Mouse (Mus musculus) neural tube, embryonic 11.5 days (tissue): ENCODE results near the gene Col27a1. TPM values are rescaled to one million over a fixed set of nuclear protein-coding genes. Genes with fewer than 3 reads are reported as not detected.
A peak's percentile ranks its signal among the peaks of the same experiment; 100 is the strongest.

Experiments used
- ATAC-seq: fragments of 200-750 bp; cut with Nextera tagmentation; 2 replicates; pipeline ENCODE4 v1.8.0; 2017; ENCODE audit warnings: moderate number of reproducible peaks, mild to moderate bottlenecking, moderate TSS enrichment, moderate library complexity; ENCODE audit not compliant: insufficient read depth, low FRiP score, low TSS enrichment
- DNase-seq: peaks from one replicate; pipeline ENCODE4 v3.0.0-alpha.2; 2015; ENCODE audit warnings: low spot score
- H3K27ac ChIP-seq: fragments of 300-500 bp; sonication (generic); 2 replicates; pipeline ENCODE4 v1.5.1; 2014; ENCODE audit warnings: low read depth, mild to moderate bottlenecking, low read length
- H3K27me3 ChIP-seq: fragments of 300-500 bp; sonication (generic); 2 replicates; pipeline ENCODE4 v1.6.1; 2014; ENCODE audit warnings: mild to moderate bottlenecking, low read length, mixed read lengths; ENCODE audit not compliant: control insufficient read depth, insufficient read depth
- H3K36me3 ChIP-seq: fragments of 300-500 bp; sonication (generic); 2 replicates; pipeline ENCODE4 v1.6.1; 2014; ENCODE audit warnings: mild to moderate bottlenecking, low read length, moderate library complexity, mixed read lengths; ENCODE audit not compliant: control insufficient read depth, insufficient read depth
- H3K4me1 ChIP-seq: fragments of 300-500 bp; sonication (generic); 2 replicates; pipeline ENCODE4 v1.6.1; 2014; ENCODE audit warnings: low read length, mixed read lengths; ENCODE audit not compliant: control insufficient read depth, insufficient read depth
- H3K4me2 ChIP-seq: fragments of 300-500 bp; sonication (generic); 2 replicates; pipeline ENCODE4 v1.6.1; 2014; ENCODE audit warnings: low read depth, mild to moderate bottlenecking, moderate library complexity
- H3K4me3 ChIP-seq: fragments of 300-500 bp; sonication (generic); 2 replicates; pipeline ENCODE4 v1.5.1; 2014; ENCODE audit warnings: low read depth, low read length
- H3K9ac ChIP-seq: fragments of 300-500 bp; sonication (generic); 2 replicates; pipeline ENCODE4 v1.6.1; 2014; ENCODE audit warnings: mild to moderate bottlenecking, low read length
- H3K9me3 ChIP-seq: fragments of 300-500 bp; sonication (generic); 2 replicates; pipeline ENCODE4 v1.6.1; 2016; ENCODE audit warnings: low read length; ENCODE audit not compliant: control insufficient read depth
- WGBS: fragments of 180-500 bp; shearing (Covaris S2); extraction: QIAGEN DNeasy Blood & Tissue Kit; methylation state at CpG from one replicate; pipeline ENCODE4 v1.1.7; 2014; 5-methylcytosine and 5-hydroxymethylcytosine counted together
- polyA plus RNA-seq: library from polyadenylated mRNA; unstranded; fragments of >200 nt; fragmentation: Nextera tagmentation; extraction: Ambion mirVana; gene quantifications from 2 replicates; pipeline ENCODE4 v1.2.1, GENCODE M21; 2014

Col27a1 gene
- polyA plus RNA-seq, 1 experiment from 2014 or later, result 3.5 TPM

GRCm38 (mm10) chr4:63291658-63292057 is 77.9 kb downstream of the Col27a1 start:
- Histone ChIP-seq H3K36me3 (no peaks in the 10 kb centered on the region), H3K27ac (no peak overlapping the region), H3K27me3 (no peaks in the 10 kb centered on the region), H3K4me1 (peaks cover 2% of the 10 kb centered on the region; the same call in 1 of the 2 replicates), H3K9me3 (no peaks in the 10 kb centered on the region), H3K4me3 (no peak overlapping the region), H3K9ac (no peak overlapping the region), H3K4me2 (no peak overlapping the region)
- 91% methylated on average over 4 of the region's 4 CpGs for whole genome bisulfite sequencing
- ATAC-seq (no peak), DNase-seq (no peak)

- H3K9me3 ChIP-seq, result no peaks in the 10 kb centered on the region
- H3K27ac ChIP-seq, result no peak overlapping the region
- no peak overlapping the region for H3K4me3 ChIP-seq
- H3K9ac ChIP-seq, result no peak overlapping the region
- no peak overlapping the region for H3K4me2 ChIP-seq
- H3K4me1 ChIP-seq, result no peaks in the 10 kb centered on the region
- ATAC-seq, result no peak
- H3K27me3 ChIP-seq, result no peaks in the 10 kb centered on the region
- H3K36me3 ChIP-seq, result no peaks in the 10 kb centered on the region
- no peak for DNase-seq
- 82% methylated on average over 1 of the region's 1 CpGs for WGBS
These were observed 81.8 kb downstream of the Col27a1 start for GRCm38 (mm10) chr4:63295641-63296040.

- Histone ChIP-seq H3K4me2 (no peak overlapping the region), H3K4me3 (no peak overlapping the region), H3K27me3 (no peaks in the 10 kb centered on the region), H3K4me1 (no peaks in the 10 kb centered on the region), H3K27ac (no peak overlapping the region), H3K9ac (no peak overlapping the region), H3K36me3 (no peaks in the 10 kb centered on the region), H3K9me3 (no peaks in the 10 kb centered on the region)
- ATAC-seq, result no peak
- WGBS, result 75% methylated on average over 3 of the region's 3 CpGs
- no peak for DNase-seq
These were observed 82.5 kb downstream of the Col27a1 start for GRCm38 (mm10) chr4:63296263-63296662.

- DNase-seq, result no peak
- Histone ChIP-seq H3K27me3 (no peaks in the 10 kb centered on the region), H3K27ac (no peak overlapping the region), H3K4me1 (no peaks in the 10 kb centered on the region), H3K4me2 (no peak overlapping the region), H3K36me3 (no peaks in the 10 kb centered on the region), H3K9ac (no peak overlapping the region), H3K9me3 (no peaks in the 10 kb centered on the region), H3K4me3 (no peak overlapping the region)
- WGBS, result 89% methylated on average over 8 of the region's 8 CpGs
- ATAC-seq, result no peak
These were observed 83.1 kb downstream of the Col27a1 start for GRCm38 (mm10) chr4:63296876-63297275.

- no peak overlapping the region for H3K4me3 ChIP-seq
- H3K27ac ChIP-seq, result no peak overlapping the region
- ATAC-seq, result no peak
- WGBS, result 93% methylated on average over 8 of the region's 8 CpGs
- DNase-seq, result no peak
- no peak overlapping the region for H3K9ac ChIP-seq
- H3K36me3 ChIP-seq, result no peaks in the 10 kb centered on the region
- H3K4me2 ChIP-seq, result no peak overlapping the region
- H3K27me3 ChIP-seq, result no peaks in the 10 kb centered on the region
- no peaks in the 10 kb centered on the region for H3K4me1 ChIP-seq
- H3K9me3 ChIP-seq, result no peaks in the 10 kb centered on the region
These were observed 84.4 kb downstream of the Col27a1 start for GRCm38 (mm10) chr4:63298191-63298590.

GRCm38 (mm10) chr4:63302641-63303040 is 88.8 kb downstream of the Col27a1 start:
- Histone ChIP-seq H3K4me1 (no peaks in the 10 kb centered on the region), H3K27ac (no peak overlapping the region), H3K9ac (no peak overlapping the region), H3K27me3 (no peaks in the 10 kb centered on the region), H3K4me2 (no peak overlapping the region), H3K4me3 (no peak overlapping the region), H3K36me3 (no peaks in the 10 kb centered on the region), H3K9me3 (no peaks in the 10 kb centered on the region)
- no peak for DNase-seq
- 77% methylated on average over 4 of the region's 4 CpGs for WGBS
- no peak for ATAC-seq

- Histone ChIP-seq H3K9me3 (no peaks in the 10 kb centered on the region), H3K27ac (no peak overlapping the region), H3K4me3 (no peak overlapping the region), H3K9ac (no peak overlapping the region), H3K36me3 (no peaks in the 10 kb centered on the region), H3K4me2 (no peak overlapping the region), H3K4me1 (no peaks in the 10 kb centered on the region), H3K27me3 (no peaks in the 10 kb centered on the region)
- 31% methylated on average over 21 of the region's 21 CpGs for whole genome bisulfite sequencing
- ATAC-seq, result peak; percentile 74
- peak; percentile 87 for DNase-seq
These were observed 93.6 kb downstream of the Col27a1 start for GRCm38 (mm10) chr4:63307175-63308062.

- H3K9ac ChIP-seq, result no peak overlapping the region
- 71% methylated on average over 3 of the region's 3 CpGs for WGBS
These were observed 94.5 kb downstream of the Col27a1 start for GRCm38 (mm10) chr4:63308316-63308715.

GRCm38 (mm10) chr4:63310247-63310855 is 96.5 kb downstream of the Col27a1 start:
- ATAC-seq (no peak), DNase-seq (no peak)
- Histone ChIP-seq H3K4me2 (no peak overlapping the region), H3K27ac (no peak overlapping the region), H3K9ac (no peak overlapping the region), H3K36me3 (no peaks in the 10 kb centered on the region), H3K4me3 (no peak overlapping the region), H3K9me3 (no peaks in the 10 kb centered on the region), H3K4me1 (no peaks in the 10 kb centered on the region), H3K27me3 (no peaks in the 10 kb centered on the region)
- 66% methylated on average over 10 of the region's 10 CpGs for WGBS

More at GRCm38 (mm10) chr4:63308316-63308715, 94.5 kb downstream of the Col27a1 start:
- no peak overlapping the region for H3K4me3 ChIP-seq
- no peaks in the 10 kb centered on the region for H3K27me3 ChIP-seq
- H3K4me2 ChIP-seq, result no peak overlapping the region
- DNase-seq (no peak), ATAC-seq (no peak)
- H3K9me3 ChIP-seq, result no peaks in the 10 kb centered on the region
- no peak overlapping the region for H3K27ac ChIP-seq
- no peaks in the 10 kb centered on the region for H3K36me3 ChIP-seq
- H3K4me1 ChIP-seq, result no peaks in the 10 kb centered on the region
